Mouse (Mus musculus) bone marrow, adult 2 months (tissue): Measurements from ENCODE around the gene Vps13d.
A peak's percentile ranks its signal among the peaks of the same experiment; 100 is the strongest.

Experiments
- CTCF ChIP-seq: fragments of 200-500 bp; IDR thresholded peaks from 2 replicates; pipeline ENCODE4 v1.5.1; 2011; ENCODE audit warnings: low read length, control low read depth; ENCODE audit not compliant: control insufficient read depth, insufficient read depth
- POLR2A ChIP-seq: fragments of 200-500 bp; IDR thresholded peaks from 2 replicates; pipeline ENCODE4 v1.6.1; 2011; ENCODE audit warnings: low read depth, mild to moderate bottlenecking, control low read depth, low read length, borderline replicate concordance; ENCODE audit not compliant: control insufficient read depth

GRCm38 (mm10) chr4:145161243-145161642 is 33.6 kb downstream of the Vps13d start:
- TF ChIP-seq POLR2A (no peak), CTCF (peak; percentile 36; the same call in 1 of the 2 replicates)
